Mouse (Mus musculus) heart, embryonic 14.5 days (tissue): Measurements from ENCODE around the gene Tec. TPM values are rescaled to one million over a fixed set of nuclear protein-coding genes. Genes with fewer than 3 reads are reported as not detected.

Experiments
- polyA plus RNA-seq: library from polyadenylated mRNA; unstranded; fragments of >200 nt; fragmentation: Nextera tagmentation; extraction: Ambion mirVana; gene quantifications from 2 replicates; pipeline ENCODE4 v1.2.1, GENCODE M21; 2014

Tec gene
- polyA plus RNA-seq, 1 experiment from 2014 or later, result 17.7 TPM

Other genes with a start within 250 kb of the Tec start
- gene Cnga1, start 224.2 kb downstream of the Tec start, polyA plus RNA-seq, result not detected in 2 replicates
- gene Nipal1, start 220.7 kb downstream of the Tec start, polyA plus RNA-seq, result 0.16 TPM in 1 of 2 replicates, not detected in the other
- 0.12 and 0.16 TPM in 2 replicates for gene Txk, start 115.7 kb downstream of the Tec start, polyA plus RNA-seq
- gene Slain2, start 45.8 kb upstream of the Tec start, polyA plus RNA-seq, result 35.6 and 36.5 TPM in 2 replicates
- gene Gm10135, start 106.2 kb upstream of the Tec start, polyA plus RNA-seq, result not detected in 2 replicates
- 0.42 and 1.7 TPM in 2 replicates for gene Slc10a4, start 138.4 kb upstream of the Tec start, polyA plus RNA-seq